In the genomic region with DNA sequence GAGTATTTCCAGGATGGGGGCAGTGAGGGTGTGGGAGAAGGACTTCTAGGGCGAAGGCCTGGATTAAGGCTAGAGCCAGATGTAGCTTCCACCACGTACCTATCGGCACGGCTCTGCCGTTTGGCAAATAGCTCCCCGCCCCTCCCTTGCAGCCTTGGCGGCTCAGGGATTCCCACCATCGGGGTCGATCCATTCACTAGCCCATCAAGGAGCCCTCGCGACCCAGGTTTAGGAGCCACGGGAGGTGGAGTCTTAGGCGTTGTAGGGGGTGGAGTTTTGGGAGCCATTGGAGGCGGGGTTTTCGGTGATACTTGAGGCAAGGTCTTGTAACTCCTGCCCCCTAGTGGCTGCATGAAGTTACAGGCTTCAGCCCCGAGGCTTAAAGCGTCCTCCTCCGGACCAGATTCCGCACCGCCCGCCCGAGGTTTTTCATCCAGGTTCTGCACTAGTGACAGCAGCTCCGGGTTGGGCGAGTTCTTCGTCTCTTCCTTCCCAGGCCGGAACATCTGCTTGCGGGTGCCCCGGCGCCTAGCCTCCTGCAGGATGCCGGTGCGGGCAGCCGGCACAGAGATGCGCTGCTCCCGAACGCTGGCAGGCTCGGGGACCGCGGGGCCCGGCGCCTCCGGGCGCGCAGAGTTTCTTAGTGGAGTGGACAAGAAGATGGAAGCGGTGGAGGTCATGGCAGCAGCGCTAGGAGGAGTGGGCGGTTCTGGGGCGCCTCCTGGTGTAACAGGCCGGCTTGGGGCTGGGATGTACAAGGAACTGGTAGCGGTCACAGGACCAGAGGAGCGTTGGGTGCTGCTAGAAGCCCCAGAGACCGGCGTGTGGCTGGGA, we compare ENCODE assay signal across 7 mouse cellular contexts. TPM values are rescaled to one million over a fixed set of nuclear protein-coding genes. Genes with fewer than 3 reads are reported as not detected.
DNase-seq lines count a peak whose midpoint lies in the region; ATAC-seq lines count a peak whose summit lies in the region.

No protein-coding gene starts in this region.

- H3K9me3 ChIP-seq in intestine, embryonic 15.5 days, result no peaks in the 10 kb centered on the region
- H3K9me3 ChIP-seq in midbrain, embryonic 10.5 days (replicated peaks), result no peaks in the 10 kb centered on the region

- no peaks in the 10 kb centered on the region for H3K36me3 ChIP-seq in intestine, embryonic 15.5 days
- no peaks in the 10 kb centered on the region for H3K36me3 ChIP-seq in midbrain, embryonic 10.5 days

- H3K27ac ChIP-seq in intestine, embryonic 15.5 days, result peak overlapping the region; percentile 89
- peak overlapping the region; percentile 87 for H3K27ac ChIP-seq in midbrain, embryonic 10.5 days (replicated peaks)

- peak overlapping the region; percentile 95 for H3K4me2 ChIP-seq in intestine, embryonic 15.5 days (replicated peaks)

- peak; percentile 83 to 90 for DNase-seq in adrenal gland, adult 18-20 months (ENCODE audit: low spot score in 2 of 2)
- peak; percentile 99 for DNase-seq in embryo, embryonic 11 days
- peak; percentile 90 for DNase-seq in gastrocnemius, postnatal 25 days
- DNase-seq in left cerebral cortex, postnatal 25 days (ENCODE audit: low spot score in 2 of 2), result peak; percentile 96 to 97
- peak; percentile 93 for DNase-seq in midbrain, embryonic 10.5 days (ENCODE audit: low spot score)
- peak; percentile 86 for DNase-seq in right cerebral cortex, postnatal 4 days

- intact Hi-C loops in left cerebral cortex, postnatal 25 days (cut with DNase I), result loop anchor here (1.0 to 2.0 kb wide), 2 partner anchors 85 to 260 kb away; no protein-coding TSS in a partner anchor

- peaks cover 17% of the 10 kb centered on the region; the same call in 1 of the 2 replicates for H3K4me1 ChIP-seq in intestine, embryonic 15.5 days (replicated peaks)
- H3K4me1 ChIP-seq in midbrain, embryonic 10.5 days, result peaks cover 28% of the 10 kb centered on the region

- H3K4me3 ChIP-seq in intestine, embryonic 15.5 days (replicated peaks), result peak overlapping the region; percentile 67
- peak overlapping the region; percentile 75 for H3K4me3 ChIP-seq in midbrain, embryonic 10.5 days

- peak overlapping the region; percentile 78 for H3K9ac ChIP-seq in intestine, embryonic 15.5 days

- ATAC-seq in intestine, embryonic 15.5 days, result peak; percentile 95

- H3K27me3 ChIP-seq in intestine, embryonic 15.5 days (replicated peaks), result no peaks in the 10 kb centered on the region
- H3K27me3 ChIP-seq in midbrain, embryonic 10.5 days (ENCODE audit: low read depth, poor library complexity, severe bottlenecking), result peaks cover 41% of the 10 kb centered on the region

- 2% methylated on average over 52 of the region's 52 CpGs for WGBS in intestine, embryonic 15.5 days
- under 1% methylated on average over 52 of the region's 52 CpGs for WGBS in midbrain, embryonic 10.5 days

RNA-seq across cellular contexts. Expression of a gene that starts 4.7 kb away (rescaled TPM):
- 1 to 10 TPM in 1 of 2 experiments, not detected in 1; 1.8 TPM for total RNA-seq in adrenal gland, adult 18-20 months (2021)
- total RNA-seq in gastrocnemius, postnatal 25 days (2021), result 1,000 to 10,000 TPM; 2,514 to 2,966 TPM
- polyA plus RNA-seq in intestine, embryonic 15.5 days (2015; fragmentation: Nextera tagmentation; extraction: Ambion mirVana), result 0.13 and 0.57 TPM in 2 replicates
- total RNA-seq in left cerebral cortex, postnatal 25 days (2021), result not detected
- polyA plus RNA-seq in midbrain, embryonic 10.5 days (2016; fragmentation: Nextera tagmentation; extraction: Ambion mirVana), result not detected in 2 replicates

RNA-seq across cellular contexts. Expression of a gene that starts 7.1 kb away (rescaled TPM):
- total RNA-seq in adrenal gland, adult 18-20 months (2021), result under 1 TPM; 0.20 to 0.67 TPM
- 100 to 1,000 TPM; 135 to 192 TPM for total RNA-seq in gastrocnemius, postnatal 25 days (2021)
- polyA plus RNA-seq in intestine, embryonic 15.5 days (2015; fragmentation: Nextera tagmentation; extraction: Ambion mirVana), result 0.13 and 0.52 TPM in 2 replicates
- total RNA-seq in left cerebral cortex, postnatal 25 days (2021), result under 1 TPM; 0.23 to 0.28 TPM
- 0.07 and 0.11 TPM in 2 replicates for polyA plus RNA-seq in midbrain, embryonic 10.5 days (2016; fragmentation: Nextera tagmentation; extraction: Ambion mirVana)

RNA-seq across cellular contexts. Expression of a gene that starts 13.1 kb away (rescaled TPM):
- 100 to 1,000 TPM; 120 to 132 TPM for total RNA-seq in adrenal gland, adult 18-20 months (2021)
- total RNA-seq in gastrocnemius, postnatal 25 days (2021), result 10 to 100 TPM; 65.0 to 68.8 TPM
- polyA plus RNA-seq in intestine, embryonic 15.5 days (2015; fragmentation: Nextera tagmentation; extraction: Ambion mirVana), result 82.8 and 96.2 TPM in 2 replicates
- 100 to 1,000 TPM; 110 to 113 TPM for total RNA-seq in left cerebral cortex, postnatal 25 days (2021)
- 103 and 114 TPM in 2 replicates for polyA plus RNA-seq in midbrain, embryonic 10.5 days (2016; fragmentation: Nextera tagmentation; extraction: Ambion mirVana)

RNA-seq across cellular contexts. Expression of a gene that starts 20.2 kb away (rescaled TPM):
- total RNA-seq in adrenal gland, adult 18-20 months (2021), result 10 to 100 TPM; 11.2 to 14.5 TPM
- 1 to 10 TPM; 3.8 to 5.1 TPM for total RNA-seq in gastrocnemius, postnatal 25 days (2021)
- polyA plus RNA-seq in intestine, embryonic 15.5 days (2015; fragmentation: Nextera tagmentation; extraction: Ambion mirVana), result 3.8 and 4.4 TPM in 2 replicates
- 10 to 100 TPM; 38.5 to 46.7 TPM for total RNA-seq in left cerebral cortex, postnatal 25 days (2021)
- 14.2 and 14.3 TPM in 2 replicates for polyA plus RNA-seq in midbrain, embryonic 10.5 days (2016; fragmentation: Nextera tagmentation; extraction: Ambion mirVana)

RNA-seq across cellular contexts. Expression of a gene that starts 33.7 kb away (rescaled TPM):
- 10 to 100 TPM; 12.2 to 16.8 TPM for total RNA-seq in adrenal gland, adult 18-20 months (2021)
- 1 to 10 TPM; 2.7 to 4.0 TPM for total RNA-seq in gastrocnemius, postnatal 25 days (2021)
- polyA plus RNA-seq in intestine, embryonic 15.5 days (2015; fragmentation: Nextera tagmentation; extraction: Ambion mirVana), result 21.2 and 22.8 TPM in 2 replicates
- total RNA-seq in left cerebral cortex, postnatal 25 days (2021), result 10 to 100 TPM; 18.5 to 19.7 TPM
- 18.3 and 21.4 TPM in 2 replicates for polyA plus RNA-seq in midbrain, embryonic 10.5 days (2016; fragmentation: Nextera tagmentation; extraction: Ambion mirVana)

Comparison
In these comparisons a context has a peak if more than half of its experiments do, and no peak if none do; other contexts are left out.
1. Peak in every context shown above with its lines: DNase-seq, ATAC-seq, H3K4me3 ChIP-seq and H3K27ac ChIP-seq.
2. RNA of a gene that starts 4.7 kb away (total RNA-seq): 2,514 to 2,966 TPM in gastrocnemius, postnatal 25 days; 1.8 TPM in adrenal gland, adult 18-20 months and not detected in left cerebral cortex, postnatal 25 days; every median in the first group is over 100 times any median in the second.
3. RNA of a gene that starts 7.1 kb away (total RNA-seq): 135 to 192 TPM in gastrocnemius, postnatal 25 days; 0.20 to 0.67 TPM in adrenal gland, adult 18-20 months and 0.23 to 0.28 TPM in left cerebral cortex, postnatal 25 days; every median in the first group is over 10 times any median in the second.